Mouse (Mus musculus): ENCODE results near the gene Atad3a. TPM values are rescaled to one million over a fixed set of nuclear protein-coding genes. Genes with fewer than 3 reads are reported as not detected.
A peak's percentile ranks its signal among the peaks of the same experiment; 100 is the strongest.

The Atad3a gene
- total and polyA plus RNA-seq, 3 experiments = 220 to 232 TPM; not detected in 1

DNA sequence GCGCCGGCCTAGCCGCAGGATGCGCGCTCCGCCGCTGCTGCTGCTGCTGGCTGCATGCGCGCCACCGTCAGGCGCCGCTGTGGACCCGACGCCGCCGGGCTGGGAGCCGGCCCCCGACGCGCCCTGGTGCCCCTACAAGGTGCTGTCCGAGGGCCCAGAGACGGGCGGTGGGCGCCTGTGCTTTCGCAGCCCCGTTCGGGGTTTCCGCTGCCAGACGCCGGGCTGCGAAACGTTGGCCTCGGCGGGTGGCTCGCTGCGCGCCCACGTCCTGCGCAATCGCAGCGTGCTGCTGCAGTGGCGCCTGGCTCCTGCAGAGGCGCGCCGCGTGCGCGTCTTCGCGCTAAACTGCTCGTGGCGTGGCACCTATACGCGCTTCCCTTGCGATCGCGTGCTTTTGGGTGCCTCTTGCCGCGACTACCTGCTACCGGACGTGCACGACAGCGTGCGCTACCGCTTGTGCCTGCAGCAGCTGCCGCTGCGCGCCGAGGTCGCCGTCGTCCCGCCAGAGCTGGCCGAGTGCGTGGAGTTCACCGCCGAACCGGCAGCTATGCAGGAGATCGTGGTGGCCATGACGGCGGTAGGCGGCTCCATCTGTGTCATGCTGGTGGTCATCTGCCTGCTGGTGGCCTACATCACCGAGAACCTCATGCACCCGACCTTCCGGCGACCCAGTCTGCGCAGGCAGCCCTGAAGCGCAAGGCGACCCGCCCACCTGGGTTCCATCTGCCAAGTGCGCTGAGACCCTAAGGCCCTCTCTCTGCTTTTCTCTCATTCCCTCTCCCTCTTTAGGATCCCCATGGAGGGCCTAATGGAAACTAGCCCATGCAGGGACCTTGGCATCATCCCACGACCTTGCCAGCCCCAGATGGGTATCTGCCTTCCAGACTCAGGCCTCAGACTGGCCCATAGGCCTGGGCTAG lies 66.2 kb downstream of the Atad3a start:
- H3K27me3 ChIP-seq (ENCODE audit: control insufficient read depth in 1 of 2, insufficient read depth in 2 of 2, low read length in 2 of 2) = peaks cover 0 to 5% of the 10 kb centered on the region in 2 experiments; a peak in 2 of 4 replicates
- H3K36me3 ChIP-seq (ENCODE audit: control insufficient read depth in 1 of 2, insufficient read depth in 2 of 2, low read length in 2 of 2) = peaks cover 0 to 2% of the 10 kb centered on the region in 2 experiments; a peak in 1 of 4 replicates
- H3K27ac ChIP-seq (ENCODE audit: control insufficient read depth, low read depth, low read length) = no peak overlapping the region
- peak overlapping the region; percentile 68 for H3K9ac ChIP-seq (ENCODE audit: control insufficient read depth, low read depth, low read length, poor library complexity, severe bottlenecking)
- H3K9me3 ChIP-seq (replicated peaks; ENCODE audit: insufficient read depth, low read length) = no peaks in the 10 kb centered on the region
- DNase-seq (ENCODE audit: low read depth, low spot score) = peak; percentile 67
- peak overlapping the region; percentile 53 to 70 for H3K4me3 ChIP-seq (ENCODE audit: control insufficient read depth in 1 of 2, insufficient read depth in 1 of 2, low read depth in 2 of 2, low read length in 2 of 2)
- H3K79me2 ChIP-seq (ENCODE audit: control insufficient read depth, insufficient read depth, low read length, poor library complexity) = no peaks in the 10 kb centered on the region; the same call in 1 of the 2 replicates
- H3K4me1 ChIP-seq (ENCODE audit: control insufficient read depth in 1 of 2, insufficient read depth in 2 of 2, low read length in 2 of 2) = peaks cover 0 to 9% of the 10 kb centered on the region in 2 experiments; a peak in 1 of 4 replicates
- no peak for TF ChIP-seq RAD21 (IDR thresholded peaks at IDR 0.05; ENCODE audit: low read depth, low read length)
- no peak for TF ChIP-seq MAZ (IDR thresholded peaks at IDR 0.05; ENCODE audit: low read depth, low read length)
- no peak for TF ChIP-seq HCFC1 (IDR thresholded peaks at IDR 0.05; ENCODE audit: low read depth, low read length)
- TF ChIP-seq BHLHE40 (IDR thresholded peaks at IDR 0.05; ENCODE audit: borderline replicate concordance, low read depth, low read length) = no peak
- TF ChIP-seq RCOR1 (IDR thresholded peaks at IDR 0.05; ENCODE audit: low read depth, low read length) = no peak
- TF ChIP-seq TCF12 (IDR thresholded peaks at IDR 0.05; ENCODE audit: low read depth, low read length) = no peak
- no peak for TF ChIP-seq ZKSCAN1 (IDR thresholded peaks at IDR 0.05; ENCODE audit: low read depth, low read length)
- TF ChIP-seq USF1 (IDR thresholded peaks at IDR 0.05; ENCODE audit: low read depth, low read length) = no peak
- TF ChIP-seq ZMIZ1 (IDR thresholded peaks at IDR 0.05; ENCODE audit: low read depth, low read length) = no peak
- 0 out of 6 replicates have a peak, but pooled peaks of 1 of the 3 experiments have one; percentile 10 for TF ChIP-seq CTCF (IDR thresholded peaks at IDR 0.05 in 2 of 3, conservative IDR thresholded peaks at IDR 0.05 in 1 of 3; ENCODE audit: control insufficient read depth in 1 of 3, insufficient read depth in 1 of 3, low read depth in 2 of 3, low read length in 3 of 3, poor library complexity in 1 of 3, severe bottlenecking in 1 of 3)
- TF ChIP-seq ZNF384 (IDR thresholded peaks at IDR 0.05; ENCODE audit: low read depth, low read length) = no peak
- no peak for TF ChIP-seq E2F4 (IDR thresholded peaks at IDR 0.05; ENCODE audit: borderline replicate concordance, low read depth, low read length)
- TF ChIP-seq POLR2AphosphoS5 (IDR thresholded peaks at IDR 0.05; ENCODE audit: borderline replicate concordance, low read depth, low read length) = no peak
- no peak for TF ChIP-seq EP300 (IDR thresholded peaks at IDR 0.05; ENCODE audit: low read depth in 1 of 2, low read length in 2 of 2)
- TF ChIP-seq TBP (IDR thresholded peaks at IDR 0.05; ENCODE audit: low read depth, low read length) = no peak
- 0 out of 2 replicates have a peak, but pooled peaks have one; percentile 12 for TF ChIP-seq NELFE (IDR thresholded peaks at IDR 0.05; ENCODE audit: low read depth, low read length)
- TF ChIP-seq GATA1 (IDR thresholded peaks at IDR 0.05; ENCODE audit: low read depth, low read length) = no peak
- TF ChIP-seq MAX (IDR thresholded peaks at IDR 0.05; ENCODE audit: low read length) = peak; percentile 69
- no peak for TF ChIP-seq ETS1 (IDR thresholded peaks at IDR 0.05; ENCODE audit: low read depth, low read length)
- no peak for TF ChIP-seq GABPA (IDR thresholded peaks at IDR 0.05; ENCODE audit: low read depth, low read length)
- TF ChIP-seq MEF2A (IDR thresholded peaks at IDR 0.05; ENCODE audit: extremely low read depth, insufficient replicate concordance, low read depth, low read length, poor library complexity, severe bottlenecking) = no peak
- TF ChIP-seq KAT2A (conservative IDR thresholded peaks at IDR 0.05; ENCODE audit: low read depth, low read length) = no peak
- no peak; the same call in 1 of the 2 replicates for TF ChIP-seq MXI1 (IDR thresholded peaks at IDR 0.05; ENCODE audit: low read depth, low read length)
- TF ChIP-seq MYB (IDR thresholded peaks at IDR 0.05; ENCODE audit: low read depth, low read length) = no peak
- no peak for TF ChIP-seq USF2 (IDR thresholded peaks at IDR 0.05; ENCODE audit: borderline replicate concordance in 1 of 2, insufficient read depth in 1 of 2, low read depth in 1 of 2, low read length in 2 of 2)
- no peak for TF ChIP-seq SMC3 (IDR thresholded peaks at IDR 0.05; ENCODE audit: low read depth, low read length)
- TF ChIP-seq ZC3H11A (IDR thresholded peaks at IDR 0.05; ENCODE audit: low read depth, low read length) = no peak
- TF ChIP-seq TAL1 (IDR thresholded peaks at IDR 0.05; ENCODE audit: low read length) = no peak
- TF ChIP-seq MYC (IDR thresholded peaks at IDR 0.05; ENCODE audit: low read depth, low read length) = no peak
- TF ChIP-seq JUND (IDR thresholded peaks at IDR 0.05; ENCODE audit: low read depth, low read length) = no peak
- no peak for TF ChIP-seq ELF1 (IDR thresholded peaks at IDR 0.05; ENCODE audit: low read depth, low read length)
- TF ChIP-seq NRF1 (IDR thresholded peaks at IDR 0.05; ENCODE audit: insufficient read depth, low read depth, low read length, poor library complexity, severe bottlenecking) = peak; percentile 67
- TF ChIP-seq POLR2A (IDR thresholded peaks at IDR 0.05; ENCODE audit: control insufficient read depth in 1 of 2, insufficient read depth in 1 of 2, low read depth in 1 of 2, low read length in 2 of 2, poor library complexity in 1 of 2) = 0 out of 4 replicates have a peak, but pooled peaks of 1 of the 2 experiments have one; percentile 36
- TF ChIP-seq UBTF (IDR thresholded peaks at IDR 0.05; ENCODE audit: borderline replicate concordance, insufficient read depth, low read depth, low read length) = no peak

All from MEL (cell line).